Comparison of ENCODE assay signal across 8 mouse cellular contexts in genomic region chr11:11461635-11462560, GRCm38 (mm10). TPM values are rescaled to one million over a fixed set of nuclear protein-coding genes. Genes with fewer than 3 reads are reported as not detected.
A peak's percentile ranks its signal among the peaks of the same experiment; 100 is the strongest.
DNase-seq lines count a peak whose midpoint lies in the region; ATAC-seq and TF ChIP-seq lines count a peak whose summit lies in the region.

Spata48 (plus strand) TSS chr11:11462094.
Zpbp (minus strand) TSS chr11:11462408.

- no peaks in the 10 kb centered on the region for H3K9me3 ChIP-seq in ES-E14 (ENCODE audit: control insufficient read depth, insufficient read depth, low read depth, low read length)
- no peaks in the 10 kb centered on the region for H3K9me3 ChIP-seq in forebrain, postnatal 0 days (ENCODE audit: low read length)
- no peaks in the 10 kb centered on the region for H3K9me3 ChIP-seq in lung, embryonic 15.5 days

- H3K27me3 ChIP-seq in forebrain, postnatal 0 days (ENCODE audit: insufficient read depth, low read length) = no peaks in the 10 kb centered on the region
- H3K27me3 ChIP-seq in lung, embryonic 15.5 days = no peaks in the 10 kb centered on the region

- no peaks in the 10 kb centered on the region for H3K36me3 ChIP-seq in ES-E14 (ENCODE audit: control insufficient read depth, insufficient read depth, low read length, poor library complexity, severe bottlenecking)
- H3K36me3 ChIP-seq in forebrain, postnatal 0 days (ENCODE audit: insufficient read depth) = no peaks in the 10 kb centered on the region
- H3K36me3 ChIP-seq in lung, embryonic 15.5 days = no peaks in the 10 kb centered on the region

- 7% methylated on average over 66 of the region's 66 CpGs for WGBS in forebrain, postnatal 0 days
- 3% methylated on average over 66 of the region's 66 CpGs for WGBS in lung, embryonic 15.5 days

- H3K9ac ChIP-seq in ES-E14 (ENCODE audit: insufficient read depth, low read depth, low read length, poor library complexity, severe bottlenecking) = peak within 1 kb of the TSS; percentile 79
- H3K9ac ChIP-seq in forebrain, postnatal 0 days = peak within 1 kb of the TSS; percentile 66
- peak within 1 kb of the TSS; percentile 70 for H3K9ac ChIP-seq in lung, embryonic 15.5 days

- H3K4me1 ChIP-seq in ES-E14 (ENCODE audit: control insufficient read depth in 2 of 2, insufficient read depth in 2 of 2, low read length in 2 of 2, poor library complexity in 1 of 2) = no peaks in the 10 kb centered on the region
- peaks cover 6% of the 10 kb centered on the region; the same call in 1 of the 2 replicates for H3K4me1 ChIP-seq in forebrain, postnatal 0 days (ENCODE audit: insufficient read depth)
- peaks cover 7% of the 10 kb centered on the region; the same call in 1 of the 2 replicates for H3K4me1 ChIP-seq in lung, embryonic 15.5 days

- ATAC-seq in forebrain, postnatal 0 days = peak; percentile 95
- peak; percentile 98 for ATAC-seq in lung, embryonic 15.5 days (ENCODE audit: borderline replicate concordance, extremely low read depth, low FRiP score, low TSS enrichment)

- in situ Hi-C loops in ES-E14 (cut with MboI; ENCODE audit: low sequenced_read_pairs in 2 of 2, unreplicated experiment in 2 of 2) = loop anchor here in 1 of 2 experiments (25.0 kb wide), 1 partner anchor 1075 kb away; no protein-coding TSS in a partner anchor

- peak within 1 kb of the TSS; percentile 68 to 78 for H3K4me3 ChIP-seq in ES-E14 (ENCODE audit: insufficient read depth in 1 of 2, low read depth in 1 of 2, low read length in 2 of 2, poor library complexity in 1 of 2, severe bottlenecking in 1 of 2)
- H3K4me3 ChIP-seq in forebrain, postnatal 0 days (ENCODE audit: low read depth, low read length) = peak within 1 kb of the TSS; percentile 75
- peak within 1 kb of the TSS; percentile 75 for H3K4me3 ChIP-seq in lung, embryonic 15.5 days

- H3K4me2 ChIP-seq in forebrain, postnatal 0 days (ENCODE audit: low read depth) = peak within 1 kb of the TSS; percentile 74
- H3K4me2 ChIP-seq in lung, embryonic 15.5 days = peak within 1 kb of the TSS; percentile 84

- H3K27ac ChIP-seq in ES-E14 (ENCODE audit: insufficient read depth, low read depth, low read length, poor library complexity, severe bottlenecking) = no peak within 1 kb of the TSS; the same call in 1 of the 2 replicates
- H3K27ac ChIP-seq in forebrain, postnatal 0 days (ENCODE audit: low read depth, low read length) = peak within 1 kb of the TSS; percentile 71
- H3K27ac ChIP-seq in lung, embryonic 15.5 days = peak within 1 kb of the TSS; percentile 78

- DNase-seq in ES-E14 (ENCODE audit: low read depth, low spot score) = peak; percentile 88
- DNase-seq in cerebellum, adult 18-20 months = peak; percentile 66 to 81
- peak; percentile 92 for DNase-seq in forebrain, postnatal 0 days
- peak; percentile 92 for DNase-seq in heart, postnatal 4 days
- DNase-seq in layer of hippocampus, adult 8-10 months (ENCODE audit: low spot score in 2 of 2) = peak; percentile 80 to 91
- DNase-seq in ovary, postnatal 10 days (ENCODE audit: low spot score) = peak; percentile 75
- peak; percentile 90 to 92 for DNase-seq in thymus, postnatal 10 days (ENCODE audit: low spot score in 2 of 2)

- peak; percentile 70 for TF ChIP-seq CTCF in forebrain, postnatal 0 days (IDR thresholded peaks at IDR 0.05; ENCODE audit: low read depth)

TF ChIP-seq in ES-E14, 5 proteins besides CTCF, POLR2A, EP300 and RAD21:
- TF ChIP-seq ZC3H11A (IDR thresholded peaks at IDR 0.05; ENCODE audit: borderline replicate concordance, low read depth, low read length) (peak; percentile 61; the same call in 1 of the 2 replicates), MAFK (IDR thresholded peaks at IDR 0.05; ENCODE audit: insufficient read depth, low read depth, low read length) (no peak), HCFC1 (IDR thresholded peaks at IDR 0.05; ENCODE audit: borderline replicate concordance, insufficient read depth, low read length) (peak; percentile 80), ZNF384 (IDR thresholded peaks at IDR 0.05; ENCODE audit: low read depth, low read length) (no peak), CHD2 (IDR thresholded peaks at IDR 0.05; ENCODE audit: low read depth, low read length) (peak; percentile 75)

RNA-seq across cellular contexts. Expression of gene Spata48, which starts in this region (rescaled TPM):
- 0.21 and 0.31 TPM in 2 replicates for total RNA-seq in ES-E14 (2012; rRNA removed)
- 6.8 and 7.6 TPM in 2 replicates for total RNA-seq in forebrain, postnatal 0 days (2014; rRNA removed)
- polyA plus RNA-seq in forebrain, postnatal 0 days (2015; fragmentation: Nextera tagmentation; extraction: Ambion mirVana) = 0.48 and 0.89 TPM in 2 replicates
- total RNA-seq in heart, postnatal 4 days (2021) = 1 to 10 TPM; 2.1 TPM
- 1 to 10 TPM in 1 of 4 experiments, under 1 TPM in 3; 0.59 to 1.2 (median 0.92) TPM for total RNA-seq in layer of hippocampus, adult 8-10 months (2022)
- 0.69 and 1.7 TPM in 2 replicates for polyA plus RNA-seq in lung, embryonic 15.5 days (2015; fragmentation: Nextera tagmentation; extraction: Ambion mirVana)

RNA-seq across cellular contexts. Expression of gene Zpbp, which starts in this region (rescaled TPM):
- total RNA-seq in ES-E14 (2012; rRNA removed) = 0.22 and 0.37 TPM in 2 replicates
- 1.9 TPM in 2 replicates for total RNA-seq in forebrain, postnatal 0 days (2014; rRNA removed)
- 0.84 and 0.90 TPM in 2 replicates for polyA plus RNA-seq in forebrain, postnatal 0 days (2015; fragmentation: Nextera tagmentation; extraction: Ambion mirVana)
- total RNA-seq in heart, postnatal 4 days (2021) = under 1 TPM; 0.52 to 0.60 TPM
- under 1 TPM; 0.45 to 0.89 (median 0.67) TPM for total RNA-seq in layer of hippocampus, adult 8-10 months (2022)
- 0.70 and 0.74 TPM in 2 replicates for polyA plus RNA-seq in lung, embryonic 15.5 days (2015; fragmentation: Nextera tagmentation; extraction: Ambion mirVana)

Comparison
In these comparisons a context has a peak if more than half of its experiments do, and no peak if none do; other contexts are left out.
1. Peak in DNase-seq, H3K4me3 ChIP-seq and H3K9ac ChIP-seq in ES-E14; RNA of the genes that start here not detected or under 1 TPM.